Mouse (Mus musculus) liver, postnatal 0 days (tissue): ENCODE data around the gene D430042O09Rik.

Experiments
- CTCF ChIP-seq: sonication (generic); IDR thresholded peaks from 2 replicates; pipeline ENCODE4 v1.5.1; 2016; ENCODE audit warnings: antibody characterized with exemption, low read depth
- EP300 ChIP-seq: IDR thresholded peaks from 2 replicates; pipeline ENCODE4 v1.6.1; 2016; ENCODE audit warnings: antibody characterized with exemption, low read depth, mild to moderate bottlenecking

- TF ChIP-seq CTCF = no peak
- no peak for TF ChIP-seq EP300
Measured at GRCm38 (mm10) chr7:125865234-125865633, 157.5 kb downstream of the D430042O09Rik start.
